ENCODE assay signal across 10 mouse cellular contexts in genomic region chr12:31713600-31713999, GRCm38 (mm10). TPM values are rescaled to one million over a fixed set of nuclear protein-coding genes. Genes with fewer than 3 reads are reported as not detected.
DNase-seq lines count a peak whose midpoint lies in the region; ATAC-seq lines count a peak whose summit lies in the region.
"Had no signal": no experiment of that assay in that cellular context is flagged by ENCODE, and none has a peak within 500 bp of the region (broad histone marks: within the 10 kb centered on the region; RNA-seq: fewer than 3 reads in every experiment).

Gene Gpr22 (minus strand): TSS chr12:31713947.

- H3K27me3 ChIP-seq in embryonic facial prominence, embryonic 14.5 days (replicated peaks; ENCODE audit: control insufficient read depth, insufficient read depth, low read length), result no peaks in the 10 kb centered on the region

- DNase-seq in embryonic facial prominence, embryonic 14.5 days (ENCODE audit: low spot score), result peak; percentile 19
- DNase-seq in heart, postnatal 14 days, result no peak
- peak; percentile 73 to 86 for DNase-seq in left cerebral cortex, postnatal 14 days (ENCODE audit: low spot score in 2 of 2)
- peak; percentile 56 for DNase-seq in right cerebral cortex, postnatal 25 days
- no peak for DNase-seq in lung, postnatal 14 days
- DNase-seq in ovary, adult 18-20 months (ENCODE audit: low spot score), result no peak
- no peak for DNase-seq in urinary bladder, postnatal 36 days (ENCODE audit: low spot score in 2 of 2)

- H3K9me3 ChIP-seq in embryonic facial prominence, embryonic 14.5 days (ENCODE audit: control insufficient read depth, low read length), result no peaks in the 10 kb centered on the region
- H3K9me3 ChIP-seq: G1E had no signal

- no peaks in the 10 kb centered on the region for H3K36me3 ChIP-seq in embryonic facial prominence, embryonic 14.5 days (ENCODE audit: control insufficient read depth, insufficient read depth, low read length)

- peaks cover 7% of the 10 kb centered on the region for H3K4me1 ChIP-seq in embryonic facial prominence, embryonic 14.5 days (ENCODE audit: control insufficient read depth, insufficient read depth, low read length)

- 0 out of 2 replicates have a peak within 1 kb of the TSS, but pooled peaks have one; percentile 0 for H3K4me3 ChIP-seq in embryonic facial prominence, embryonic 14.5 days (ENCODE audit: low read depth, low read length)

- no peak within 1 kb of the TSS for H3K9ac ChIP-seq in embryonic facial prominence, embryonic 14.5 days (ENCODE audit: low read depth, low read length)

- H3K27ac ChIP-seq in embryonic facial prominence, embryonic 14.5 days (replicated peaks; ENCODE audit: low read depth, low read length), result no peak within 1 kb of the TSS

- peak within 1 kb of the TSS; percentile 10 for H3K4me2 ChIP-seq in embryonic facial prominence, embryonic 14.5 days (ENCODE audit: low read depth, low read length)

- ATAC-seq in cerebellum, adult (ENCODE audit: insufficient number of reproducible peaks, low FRiP score, low TSS enrichment), result peak; percentile 97
- ATAC-seq in embryonic facial prominence, embryonic 14.5 days (ENCODE audit: low read depth), result peak; percentile 50; the same call in 1 of the 2 replicates

- WGBS in embryonic facial prominence, embryonic 14.5 days, result 20% methylated on average over 6 of the region's 6 CpGs

- intact Hi-C loops in heart, postnatal 14 days (cut with DNase I), result loop anchor here (10.0 kb wide), 1 partner anchor 339 kb away; no protein-coding TSS in a partner anchor
- intact Hi-C loops in left cerebral cortex, postnatal 14 days (cut with DNase I), result loop anchor here (5.0 to 10.0 kb wide), 2 partner anchors 214 to 339 kb away; no protein-coding TSS in a partner anchor

RNA-seq across cellular contexts. Expression of gene Gpr22, which starts in this region (rescaled TPM):
- polyA plus RNA-seq in embryonic facial prominence, embryonic 14.5 days (2014; fragmentation: Nextera tagmentation; extraction: Ambion mirVana), result 0.88 and 1.2 TPM in 2 replicates
- total RNA-seq in heart, postnatal 14 days (2021), result 10 to 100 TPM; 13.5 to 16.3 TPM
- 10 to 100 TPM; 43.3 to 45.5 TPM for total RNA-seq in left cerebral cortex, postnatal 14 days (2021)
- polyA plus RNA-seq: G1E; gonadal fat pad, adult 2 months had no signal

Comparison
In these comparisons a context has a peak if more than half of its experiments do, and no peak if none do; other contexts are left out.
1. DNase-seq: peak in embryonic facial prominence, embryonic 14.5 days (single experiment), left cerebral cortex, postnatal 14 days (2 of 2) and right cerebral cortex, postnatal 25 days (single experiment); none in heart, postnatal 14 days (0 of 2), lung, postnatal 14 days (single experiment), ovary, adult 18-20 months (single experiment) and urinary bladder, postnatal 36 days (0 of 2).